Comparison of ENCODE assay signal across 22 mouse cellular contexts in the genomic region with DNA sequence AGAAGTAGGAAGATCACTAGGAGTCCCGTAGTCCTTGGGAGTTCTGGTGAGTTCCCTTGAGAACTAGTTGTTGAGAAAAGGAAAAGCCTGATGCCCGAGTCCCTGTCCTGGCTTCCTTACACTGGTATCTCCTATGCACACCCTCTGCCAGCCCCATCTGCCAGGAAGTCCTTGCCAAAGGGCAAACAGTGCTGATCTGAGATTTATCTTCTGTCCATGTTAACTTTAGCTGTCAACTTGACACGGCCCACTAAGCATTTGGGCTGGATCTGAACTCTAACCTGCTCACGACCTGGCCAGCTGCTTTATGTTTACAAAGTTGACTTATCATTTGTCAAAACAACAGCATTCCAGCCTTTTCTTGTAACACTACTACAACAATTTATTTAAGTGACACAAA. TPM values are rescaled to one million over a fixed set of nuclear protein-coding genes. Genes with fewer than 3 reads are reported as not detected.
"Had no signal": no experiment of that assay in that cellular context is flagged by ENCODE, and none has a peak within 500 bp of the region (broad histone marks: within the 10 kb centered on the region; RNA-seq: fewer than 3 reads in every experiment).

No protein-coding gene starts in this region.

- ATAC-seq: intestine, embryonic 16.5 days; lung, postnatal 0 days; midbrain, embryonic 15.5 days had no signal

- H3K27me3 ChIP-seq: limb, embryonic 13.5 days; liver, embryonic 13.5 days; midbrain, embryonic 12.5 days; midbrain, embryonic 15.5 days; neural tube, embryonic 12.5 days; neural tube, embryonic 15.5 days; stomach, embryonic 15.5 days had no signal

- H3K4me3 ChIP-seq: layer of hippocampus, adult 2 months; limb, embryonic 10.5 days; limb, embryonic 13.5 days; liver, embryonic 13.5 days; midbrain, embryonic 12.5 days; midbrain, embryonic 15.5 days; neural tube, embryonic 12.5 days; neural tube, embryonic 15.5 days; stomach, embryonic 15.5 days had no signal

- H3K36me3 ChIP-seq: limb, embryonic 10.5 days; limb, embryonic 13.5 days; liver, embryonic 13.5 days; midbrain, embryonic 12.5 days; midbrain, embryonic 15.5 days; neural tube, embryonic 12.5 days; neural tube, embryonic 15.5 days; stomach, embryonic 15.5 days had no signal

- H3K4me2 ChIP-seq: limb, embryonic 13.5 days; liver, embryonic 13.5 days; lung, embryonic 14.5 days; midbrain, embryonic 12.5 days; midbrain, embryonic 15.5 days; neural tube, embryonic 12.5 days; neural tube, embryonic 15.5 days; stomach, embryonic 15.5 days had no signal

- H3K9ac ChIP-seq: limb, embryonic 13.5 days; liver, embryonic 13.5 days; lung, embryonic 14.5 days; midbrain, embryonic 12.5 days; midbrain, embryonic 15.5 days; neural tube, embryonic 12.5 days; neural tube, embryonic 15.5 days; stomach, embryonic 15.5 days had no signal

- DNase-seq: layer of hippocampus, adult 9-11 months; liver; liver, embryonic 13.5 days; lung, embryonic 14.5 days; retina, postnatal 1 day; right cerebral cortex, postnatal 25 days; spleen, adult 18-20 months; thymus, postnatal 25 days had no signal

- H3K4me1 ChIP-seq: limb, embryonic 10.5 days; limb, embryonic 13.5 days; liver, embryonic 13.5 days; midbrain, embryonic 12.5 days; midbrain, embryonic 15.5 days; neural tube, embryonic 12.5 days; neural tube, embryonic 15.5 days; stomach, embryonic 15.5 days had no signal

- H3K9me3 ChIP-seq: limb, embryonic 10.5 days; limb, embryonic 13.5 days; liver, embryonic 13.5 days; midbrain, embryonic 12.5 days; midbrain, embryonic 15.5 days; neural tube, embryonic 12.5 days; neural tube, embryonic 15.5 days; stomach, embryonic 15.5 days had no signal

- H3K27ac ChIP-seq: kidney, postnatal 0 days; layer of hippocampus, adult 2 months; limb, embryonic 10.5 days; limb, embryonic 13.5 days; liver, embryonic 13.5 days; macrophage; midbrain, embryonic 12.5 days; midbrain, embryonic 15.5 days; neural tube, embryonic 12.5 days; neural tube, embryonic 15.5 days; stomach, embryonic 15.5 days had no signal

RNA-seq across cellular contexts. Expression of gene Il2, which starts 11.5 kb away (rescaled TPM):
- polyA plus RNA-seq: large intestine, adult 2 months; liver, embryonic 13.5 days; liver, embryonic 16.5 days; macrophage had no signal
